Mouse (Mus musculus) cerebellum, postnatal 14 days (tissue): ENCODE results near the gene Pfdn5.
"Not testable (repeated sequence)": the region's sequence is repeated elsewhere in the genome, so short reads cannot be mapped to it uniquely, and the experiment has no call there.

Source experiments
- DNase-seq, 2 experiments: peaks; one replicate each; pipeline ENCODE4 v3.0.0; 2021; ENCODE audit warnings: mixed read lengths in 2 of 2

The Pfdn5 gene

DNA sequence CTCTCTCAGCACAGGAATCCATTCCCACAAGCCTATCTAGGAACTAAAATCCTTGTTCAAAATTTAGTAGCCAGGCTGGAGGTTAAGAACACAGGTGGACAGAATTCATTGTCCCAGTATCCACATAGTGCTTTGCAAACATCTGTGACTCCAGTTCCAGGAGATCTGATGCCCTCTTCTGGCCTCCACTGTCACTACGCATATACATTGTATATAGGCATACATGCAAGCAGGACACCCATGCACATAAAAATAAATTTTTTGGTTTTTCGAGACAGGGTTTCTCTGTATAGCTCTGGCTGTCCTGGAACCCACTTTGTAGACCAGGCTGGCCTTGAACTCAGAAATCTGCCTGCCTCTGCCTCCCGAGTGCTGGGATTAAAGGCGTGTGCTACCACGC, 10.0 kb downstream of the Pfdn5 start:
- not testable (repeated sequence) for DNase-seq

DNA sequence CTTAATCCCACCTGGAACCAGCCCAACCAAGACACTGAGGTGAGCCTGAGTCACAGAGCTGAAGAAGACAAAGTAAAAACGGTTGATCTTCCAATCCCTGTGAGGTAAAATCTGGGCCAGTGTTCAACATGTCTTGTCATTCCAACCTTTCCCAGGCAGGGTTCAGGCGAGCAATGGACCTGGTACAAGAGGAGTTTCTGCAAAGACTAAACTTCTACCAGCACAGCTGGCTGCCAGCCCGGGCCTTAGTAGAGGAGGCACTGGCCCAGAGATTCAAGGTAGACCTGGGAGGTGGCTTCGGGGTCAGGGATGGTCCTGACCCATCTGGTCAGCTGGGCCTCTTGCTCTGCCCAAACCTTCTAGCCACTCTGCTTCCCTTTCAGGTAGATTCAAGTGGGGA, 11.0 kb downstream of the Pfdn5 start:
- no peak for DNase-seq

DNA sequence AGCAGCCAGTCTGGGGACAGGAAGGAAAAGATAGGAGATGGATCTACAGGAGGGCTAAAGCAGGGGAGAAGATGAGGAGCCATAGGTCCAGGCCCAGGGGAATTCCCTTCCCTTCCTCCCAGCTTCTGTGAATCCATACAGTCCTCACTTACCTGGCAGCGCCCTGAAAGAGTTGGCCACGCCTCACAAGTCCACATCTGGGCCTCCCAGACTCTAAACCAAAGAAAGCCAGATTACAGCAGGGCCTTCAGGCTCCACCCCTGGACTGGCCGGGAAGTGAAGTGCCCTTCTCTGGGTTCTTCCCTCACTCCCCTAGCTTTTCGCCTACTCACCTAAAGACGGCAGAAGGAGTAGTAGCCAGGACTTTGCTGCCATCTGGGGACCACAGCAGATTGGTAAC, 13.7 kb downstream of the Pfdn5 start:
- DNase-seq, result no peak

DNA sequence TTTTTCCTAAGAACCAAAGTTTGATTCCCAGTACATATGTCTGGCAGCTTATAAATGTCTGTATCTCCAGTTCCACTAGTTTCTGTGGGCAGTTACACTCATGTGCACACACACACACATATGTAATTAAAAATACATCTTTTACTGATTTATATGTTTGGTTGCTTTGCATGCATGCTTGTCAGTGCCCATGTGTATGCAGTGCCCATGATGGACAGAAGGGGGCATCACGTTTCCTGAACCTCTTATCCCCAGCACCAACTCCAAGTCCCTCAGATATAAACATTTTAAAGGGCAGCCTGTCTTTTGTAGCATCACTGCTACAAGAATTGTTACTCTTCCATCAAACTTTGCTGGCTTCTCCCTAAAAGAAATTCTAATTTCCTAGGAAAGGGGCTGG, 15.7 kb downstream of the Pfdn5 start:
- DNase-seq, result peak; percentile 42 to 65

DNA sequence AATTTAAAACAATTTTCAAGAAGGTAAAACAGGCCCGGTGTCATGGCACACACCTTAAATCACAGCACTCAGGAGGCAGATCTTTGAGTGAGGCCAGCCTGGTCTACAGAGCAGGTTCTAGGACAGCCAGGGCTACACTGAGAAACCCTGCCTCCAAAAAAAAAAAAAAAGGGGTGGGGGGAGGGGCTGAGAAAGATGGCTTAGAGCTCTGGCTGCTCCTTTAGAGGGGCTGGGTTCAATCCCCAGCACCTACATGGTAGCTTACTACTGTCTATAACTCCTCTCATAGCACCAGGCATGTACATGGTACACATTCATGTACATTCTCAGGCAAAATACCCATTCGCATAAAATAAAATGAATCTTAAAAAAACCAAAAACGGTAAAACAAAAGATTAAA, 18.6 kb downstream of the Pfdn5 start:
- DNase-seq, result no peak

DNA sequence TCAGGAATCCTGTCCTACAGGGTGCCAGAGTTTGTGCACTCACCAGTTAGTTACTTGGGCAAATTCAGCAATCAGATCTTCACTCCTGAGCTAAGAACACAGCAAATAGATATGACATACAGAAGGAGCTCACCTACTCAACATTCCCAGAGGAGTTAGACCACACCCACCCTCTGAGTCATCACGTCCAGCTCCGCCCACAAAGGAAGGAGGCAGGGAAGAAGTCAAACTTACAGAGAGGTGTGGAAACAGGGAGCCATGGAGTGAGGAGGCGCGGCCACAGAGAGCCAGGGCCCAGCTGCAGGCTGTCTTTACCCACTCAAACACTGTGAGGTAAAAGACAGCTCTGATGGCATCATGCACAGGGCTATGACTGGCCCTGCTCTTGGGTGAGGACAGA, 20.5 kb downstream of the Pfdn5 start:
- no peak for DNase-seq

DNA sequence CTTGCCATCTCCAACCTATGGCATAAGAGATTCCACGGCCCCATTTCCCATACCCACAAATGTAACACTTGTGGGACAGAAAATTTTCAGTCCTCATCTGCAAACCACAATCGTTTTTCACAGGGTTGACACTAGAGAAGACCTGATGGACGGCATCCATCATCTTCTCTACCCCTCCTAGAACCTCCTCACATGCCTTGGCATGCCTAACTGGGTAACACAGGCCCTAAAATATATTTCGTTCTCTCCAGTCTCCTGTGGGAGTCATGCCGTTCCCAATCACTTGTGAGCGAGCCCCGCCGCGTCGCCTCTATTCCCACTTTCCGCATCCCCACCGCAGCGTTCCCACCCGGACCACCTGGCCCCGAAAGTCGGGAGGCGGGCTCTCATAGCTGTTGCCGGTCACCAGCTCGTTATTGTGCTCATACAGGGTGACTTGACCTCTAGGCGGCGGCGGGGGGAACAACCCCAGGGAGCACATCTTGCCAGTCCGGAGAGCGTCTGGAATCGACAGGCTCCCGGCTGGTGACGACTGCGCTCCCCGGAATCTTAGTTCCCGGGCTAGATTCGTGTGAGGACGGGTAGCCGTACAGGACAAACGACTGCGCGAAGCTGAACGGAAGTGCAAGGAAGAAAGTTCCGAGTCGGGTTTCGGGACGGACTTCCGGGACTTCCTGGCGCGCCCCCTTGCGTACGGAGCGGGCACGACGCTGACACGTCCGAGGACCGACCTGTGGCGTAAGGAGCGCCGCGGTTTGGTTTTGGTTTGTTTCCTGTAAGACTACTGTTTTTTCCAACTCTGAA, 24.4 kb downstream of the Pfdn5 start, which contains the start of gene Aaas:
Gene Aaas, minus strand, starts transcription at position 634 of the 804 bp plus-strand sequence.
- peak; percentile 97 to 98 for DNase-seq

DNA sequence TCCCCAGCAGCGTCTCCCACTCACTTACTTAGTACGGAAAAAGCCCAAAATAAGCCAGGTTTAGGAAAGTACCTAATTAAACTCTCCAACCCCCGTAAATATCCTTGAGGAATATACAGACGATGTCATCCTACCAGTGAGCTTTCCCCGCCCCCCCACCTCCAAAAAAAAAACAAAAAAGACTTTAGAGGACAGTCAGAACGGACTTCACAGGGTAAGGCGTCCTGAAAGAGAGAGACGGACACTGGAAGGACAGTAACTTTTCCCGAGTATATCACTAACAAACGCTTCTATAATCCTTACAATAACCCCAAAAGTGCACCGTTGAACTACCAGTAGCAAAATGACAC, 25.0 kb downstream of the Pfdn5 start:
- no peak for DNase-seq

DNA sequence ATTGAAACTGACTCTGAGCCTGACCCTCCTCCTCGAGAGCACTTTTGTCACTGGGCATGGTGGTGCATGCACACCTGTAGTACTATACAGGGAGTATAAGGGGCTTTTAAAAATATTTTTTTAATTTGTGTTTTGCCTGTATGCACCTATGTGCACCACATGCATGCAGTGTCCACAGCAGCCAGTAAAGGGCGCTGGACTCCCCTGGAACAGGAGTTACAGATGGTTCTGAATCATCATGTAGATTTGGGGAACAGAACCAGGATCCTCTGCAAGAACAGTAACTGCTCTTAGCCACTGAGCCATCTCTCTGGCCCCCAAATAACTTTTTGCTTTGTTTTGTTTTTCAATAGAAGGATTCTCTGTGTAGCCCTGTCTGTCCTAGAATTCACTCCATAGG, 26.3 kb downstream of the Pfdn5 start:
- no peak for DNase-seq

DNA sequence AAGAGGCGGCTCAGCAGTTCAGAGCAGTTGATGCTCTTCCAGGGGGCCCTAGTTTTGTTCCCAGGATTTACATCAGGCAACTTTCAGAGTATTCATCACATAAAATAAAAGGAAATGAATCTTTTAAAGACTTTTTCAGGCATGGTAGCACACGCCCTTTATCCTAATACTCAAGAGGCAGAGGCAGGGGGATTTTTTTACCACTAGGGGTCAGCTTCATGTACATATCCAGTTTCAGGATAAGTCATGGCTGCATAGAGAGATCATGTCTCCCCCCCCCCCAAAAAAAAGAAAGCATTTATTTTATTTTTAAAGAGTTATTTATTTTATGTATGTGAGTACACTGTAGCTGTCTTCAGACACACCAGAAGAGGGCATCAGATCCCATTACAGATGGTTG, 28.1 kb downstream of the Pfdn5 start:
- no peak for DNase-seq

DNA sequence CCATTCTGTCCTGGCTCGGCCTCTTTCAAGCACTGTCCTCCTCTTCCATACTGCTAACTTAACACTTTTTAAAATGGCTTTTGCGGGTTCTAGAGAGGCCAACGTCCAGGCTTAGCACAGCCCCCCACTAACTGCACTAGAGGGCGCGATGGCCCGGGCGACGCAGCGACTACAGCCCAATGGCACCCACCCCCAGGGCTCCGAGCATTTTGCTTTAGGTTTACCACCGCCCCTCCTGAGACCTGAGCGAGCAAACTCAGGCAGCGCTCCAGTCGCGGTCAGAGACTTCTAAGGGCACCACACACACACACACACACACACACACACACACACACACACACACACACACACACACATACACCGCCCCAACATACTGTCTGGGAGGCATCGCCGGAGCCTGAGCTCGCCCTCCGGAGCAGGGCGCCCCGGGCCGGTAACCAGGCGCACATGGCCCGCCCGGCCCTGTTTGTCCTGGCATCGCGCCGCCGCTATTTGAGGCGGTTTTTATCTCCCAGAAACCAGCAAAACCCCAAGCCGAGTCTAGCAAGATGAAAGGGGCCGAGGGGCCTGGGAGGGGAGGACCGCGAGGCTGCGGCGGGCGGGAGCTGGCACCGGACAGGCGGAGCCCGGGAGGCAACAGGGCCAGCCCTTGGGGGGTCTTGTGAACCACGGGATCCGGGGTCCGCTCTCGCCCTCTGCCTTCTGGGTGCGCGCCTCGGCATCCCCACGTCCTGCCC, 29.4 kb downstream of the Pfdn5 start:
- peak; percentile 51 to 59 for DNase-seq

DNA sequence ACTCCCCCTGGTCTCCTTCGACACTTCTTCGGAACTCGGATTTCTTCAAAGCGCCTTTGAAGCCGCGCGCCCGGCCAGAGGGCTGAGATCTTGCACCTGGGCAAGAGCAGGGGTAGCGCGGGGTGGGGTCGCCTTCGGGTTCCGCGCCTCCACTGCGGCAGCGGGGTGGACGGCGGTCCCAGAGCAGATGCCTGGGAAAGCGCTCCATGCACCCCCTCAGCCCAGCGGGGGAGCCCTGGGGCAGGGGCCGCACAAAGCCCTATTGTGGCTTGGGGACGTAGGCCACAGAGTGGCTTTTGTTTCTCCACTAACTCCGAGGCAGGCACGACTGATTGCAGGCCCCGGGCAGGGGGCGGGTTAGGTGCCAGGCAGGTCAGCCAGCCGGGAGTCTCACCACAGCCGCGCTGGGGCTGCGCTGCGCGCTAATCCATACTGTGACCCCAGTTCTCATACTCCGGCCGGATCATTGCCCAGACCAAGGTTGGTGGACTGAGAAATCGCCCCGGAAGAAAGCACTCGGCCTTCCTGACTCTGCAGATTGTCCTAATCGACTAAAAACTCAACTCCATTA, 30.0 kb downstream of the Pfdn5 start:
- peak; percentile 28 to 49 for DNase-seq

DNA sequence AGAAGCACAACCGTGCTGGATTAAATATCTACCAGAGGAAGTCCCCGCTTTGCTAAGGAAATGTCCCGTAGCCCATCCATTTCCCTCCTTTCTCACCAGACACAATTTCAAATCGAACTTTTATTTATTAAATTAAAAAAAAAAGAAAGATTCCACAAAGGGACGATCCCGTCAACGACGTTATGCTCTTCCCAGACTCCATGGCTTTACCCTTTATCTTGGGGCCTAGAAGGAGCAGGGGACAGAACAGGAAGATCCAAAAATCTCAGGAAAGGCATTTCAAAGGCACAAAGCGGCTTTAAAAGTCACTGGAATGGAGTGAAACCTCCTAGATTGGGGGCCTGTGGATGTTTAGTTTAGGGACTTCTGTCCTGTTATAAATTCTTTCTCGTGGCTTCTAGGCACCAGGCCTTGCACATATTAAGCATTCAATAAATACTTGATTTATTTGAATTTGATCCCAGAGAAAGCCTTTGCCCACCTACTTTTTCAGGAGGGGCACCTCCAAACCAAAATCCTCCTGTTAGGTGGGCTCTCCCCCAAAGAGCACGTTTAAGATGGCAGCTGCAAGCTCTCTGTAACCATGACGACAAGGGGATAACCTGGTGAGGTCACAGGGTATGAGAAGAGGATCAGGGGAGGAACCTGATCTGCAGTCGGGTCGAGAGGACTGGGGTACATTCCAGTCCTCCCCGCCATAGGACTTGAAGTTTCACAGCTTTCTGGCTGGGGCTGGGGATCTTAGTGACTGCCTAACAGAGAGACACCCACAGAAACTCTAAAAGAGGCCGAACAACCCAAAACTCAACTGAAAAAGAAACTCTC, 30.8 kb downstream of the Pfdn5 start:
- DNase-seq, result no peak

DNA sequence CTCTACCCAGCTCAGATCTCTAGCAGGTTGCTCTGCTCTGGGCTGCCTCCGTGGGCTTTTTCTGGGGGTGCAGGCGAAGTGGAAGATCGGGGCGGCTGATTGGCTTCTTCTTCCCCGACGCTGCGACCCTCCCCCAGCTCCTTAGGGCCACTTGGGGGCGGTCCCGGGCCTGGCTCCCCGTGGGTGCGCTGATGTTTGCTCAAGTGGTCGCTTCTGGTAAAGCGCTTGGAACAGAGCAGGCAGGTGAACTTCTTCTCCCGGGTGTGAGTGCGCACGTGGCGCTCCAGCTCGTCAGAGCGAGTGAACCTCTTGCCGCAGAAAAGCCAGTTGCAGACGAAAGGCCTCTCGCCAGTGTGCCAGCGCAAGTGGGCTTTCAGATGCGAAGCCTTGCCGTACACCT, 32.2 kb downstream of the Pfdn5 start:
- no peak for DNase-seq

DNA sequence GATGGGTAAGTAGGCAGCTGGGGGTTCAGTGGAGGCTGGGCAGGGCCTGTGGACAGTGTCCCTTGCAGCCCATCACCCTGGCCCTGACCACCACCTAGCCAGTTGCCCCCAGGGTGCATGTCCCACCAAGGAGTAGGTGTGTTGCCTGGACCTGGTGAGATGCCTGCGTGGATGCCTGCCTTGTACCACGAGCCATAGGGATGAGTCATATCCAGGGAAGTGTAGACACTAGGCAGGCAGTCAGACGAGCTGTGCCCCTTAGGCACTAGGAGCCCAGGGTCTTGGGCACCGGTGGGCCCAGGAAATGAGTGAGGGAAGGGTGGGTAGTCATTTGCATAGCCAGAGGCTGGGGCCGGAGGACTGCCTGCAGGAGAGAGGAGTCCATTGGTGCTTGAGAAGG, 32.9 kb downstream of the Pfdn5 start:
- DNase-seq, result no peak

DNA sequence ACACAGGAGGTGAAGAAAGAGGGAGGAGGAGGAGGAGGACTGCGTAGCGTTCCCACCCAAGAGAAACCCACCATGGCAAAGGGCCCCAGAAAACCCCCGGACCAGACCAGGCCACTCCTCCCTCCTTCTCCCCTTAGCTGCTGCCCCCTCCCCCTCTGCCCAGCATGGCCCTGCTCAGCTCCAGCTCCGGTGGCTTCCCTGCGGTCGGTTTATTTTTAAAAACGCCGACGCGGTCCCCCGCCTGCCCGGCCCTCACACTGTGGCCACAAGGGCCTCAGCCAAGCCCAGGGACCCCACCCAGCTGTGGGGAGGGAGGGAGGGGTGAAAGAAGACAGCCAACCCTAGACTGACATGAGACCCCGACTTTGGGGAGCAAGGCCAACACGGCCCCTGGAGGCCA, 36.7 kb downstream of the Pfdn5 start:
- DNase-seq, result no peak

DNA sequence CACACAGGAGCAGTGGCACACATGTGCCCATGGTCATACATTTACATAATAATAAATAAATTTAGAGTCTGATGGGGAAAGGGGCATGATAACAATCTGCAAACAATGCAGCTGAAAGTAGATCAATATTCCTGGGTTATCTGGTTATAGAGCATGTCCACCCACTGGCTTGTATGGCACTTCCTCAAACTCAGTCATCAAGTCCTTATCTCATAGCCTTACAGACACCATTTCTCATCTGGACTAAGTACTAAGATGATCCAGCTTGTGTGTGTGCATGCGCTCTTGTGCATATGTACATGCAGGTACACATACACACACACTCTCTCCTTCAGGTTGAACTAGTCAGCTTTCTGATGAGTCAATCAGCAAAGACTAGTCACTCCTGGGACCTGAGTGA, 38.8 kb downstream of the Pfdn5 start:
- no peak for DNase-seq

DNA sequence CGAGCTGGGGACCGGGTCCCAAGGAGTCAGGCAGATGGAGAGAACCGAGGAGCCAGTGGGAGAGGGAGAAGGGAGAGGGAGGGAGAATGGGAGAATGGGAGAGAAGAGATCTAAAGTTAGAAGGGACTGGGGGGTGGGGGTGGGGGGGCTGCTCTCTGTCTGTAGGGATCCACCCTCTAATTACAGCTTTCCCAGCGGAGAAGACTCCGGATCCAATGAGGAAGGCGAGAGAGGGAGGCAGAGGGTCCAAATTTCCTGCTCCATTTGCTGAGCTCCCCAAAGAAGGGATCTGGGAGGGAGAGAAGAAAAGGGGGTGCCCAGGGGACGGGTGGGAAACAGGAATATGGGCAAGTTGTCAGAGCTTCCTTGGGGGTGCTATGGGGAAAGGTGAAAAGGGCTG, 40.3 kb downstream of the Pfdn5 start:
- no peak for DNase-seq

DNA sequence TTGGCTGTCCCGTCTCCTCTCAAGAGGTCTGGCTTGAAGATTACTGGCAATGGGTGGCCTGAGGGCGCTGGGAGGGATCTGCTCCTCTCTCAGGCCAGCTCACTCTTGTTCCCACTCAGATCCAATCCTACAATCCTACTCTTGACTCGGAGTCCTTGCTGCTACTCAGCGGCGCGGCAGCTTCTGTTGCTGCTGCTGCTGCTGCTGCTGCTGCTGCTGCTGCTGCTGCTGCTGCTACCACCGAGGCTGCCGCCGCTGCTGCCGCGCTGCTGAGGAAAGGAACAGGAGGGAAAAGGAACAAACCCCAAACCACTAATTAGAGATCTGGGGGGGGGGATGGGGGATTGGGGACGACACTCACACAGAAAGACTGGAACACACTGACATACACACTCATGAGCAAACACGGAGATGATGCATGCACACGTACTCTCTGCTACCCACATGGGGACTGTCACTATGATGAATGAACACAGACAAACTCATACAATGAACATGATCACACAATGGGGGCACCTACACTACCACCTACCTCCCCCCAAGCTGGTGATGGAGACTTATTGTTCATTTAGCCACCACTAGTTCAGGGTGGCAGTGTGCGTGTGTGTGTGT, 40.9 kb downstream of the Pfdn5 start, which contains the start of gene Sp7:
Gene Sp7, minus strand, starts transcription at position 450 of the 612 bp plus-strand sequence.
- DNase-seq, result no peak

DNA sequence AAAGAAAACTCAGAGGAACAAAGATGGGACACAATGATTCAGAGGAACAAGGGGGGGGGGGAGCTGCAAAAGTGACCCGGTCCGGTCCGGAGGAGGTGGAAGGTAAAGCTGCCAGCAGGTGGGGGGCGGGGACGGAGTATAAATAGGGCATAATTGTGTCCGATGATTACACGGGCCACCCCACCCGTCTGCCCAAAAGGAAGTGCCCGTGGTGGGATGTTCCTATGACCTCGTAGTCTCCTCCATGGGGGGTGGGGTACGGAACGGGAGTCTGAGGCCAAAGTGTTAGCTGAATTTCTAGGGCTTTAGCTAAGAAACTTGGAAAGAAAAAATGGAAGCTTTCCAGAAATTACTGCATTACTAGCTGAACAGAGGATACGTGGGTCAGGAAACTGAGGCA, 44.1 kb downstream of the Pfdn5 start:
- DNase-seq, result no peak

DNA sequence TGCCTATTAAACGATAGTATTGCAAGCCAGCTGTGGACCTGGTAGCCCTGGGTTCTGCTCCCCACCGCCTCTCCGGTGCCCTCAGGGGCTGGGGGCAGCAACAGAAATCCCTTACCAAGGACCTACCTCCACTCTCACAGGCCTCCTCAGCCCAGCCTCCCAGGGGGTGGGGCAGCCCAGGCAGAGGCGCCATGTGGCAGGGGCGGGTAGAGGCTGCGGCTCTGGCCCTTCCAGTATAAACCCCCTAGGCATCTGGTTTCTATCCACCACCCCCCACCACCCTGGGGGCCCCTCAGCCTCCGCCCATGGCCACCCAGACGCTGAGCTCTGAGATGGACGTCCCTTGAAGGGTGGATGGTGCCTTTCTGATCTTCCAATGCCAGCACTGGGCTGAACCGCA, 44.8 kb downstream of the Pfdn5 start:
- no peak for DNase-seq

DNA sequence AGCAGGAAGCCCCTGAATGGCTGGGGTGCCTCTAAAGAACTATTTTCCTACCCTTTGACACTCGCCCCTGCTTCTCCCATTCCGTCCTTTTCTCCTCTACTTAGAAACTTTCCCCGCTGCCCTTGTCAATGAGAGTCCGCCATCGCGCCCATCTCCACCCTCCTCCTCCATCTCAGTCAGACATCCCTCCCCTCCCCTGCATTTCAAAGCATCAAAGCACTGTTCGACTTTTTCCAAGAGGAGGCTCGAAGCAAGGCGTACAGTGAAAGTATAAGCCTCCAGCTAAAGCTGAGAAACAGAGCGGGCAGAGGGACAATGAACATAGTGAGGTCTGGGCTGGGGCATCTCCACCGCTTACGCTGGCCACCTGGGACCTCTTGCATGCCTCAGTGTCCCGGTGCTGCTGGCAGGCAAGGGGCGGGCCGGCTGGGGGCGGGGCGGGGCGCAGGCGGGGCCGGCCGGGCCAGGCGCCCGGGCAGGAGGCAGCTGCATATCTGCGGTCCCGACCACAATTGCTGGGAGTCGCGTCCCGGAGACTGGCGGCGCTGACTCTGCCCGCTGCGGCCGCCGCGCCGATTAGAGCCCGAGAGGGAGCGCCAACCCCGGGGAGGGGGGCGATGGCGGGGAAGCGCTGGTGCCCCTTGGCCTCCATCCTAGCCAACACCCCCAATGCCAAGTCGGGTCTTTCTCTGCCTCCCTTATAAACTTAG, 50.7 kb downstream of the Pfdn5 start:
- peak; percentile 34 to 41 for DNase-seq
